In the genomic region with DNA sequence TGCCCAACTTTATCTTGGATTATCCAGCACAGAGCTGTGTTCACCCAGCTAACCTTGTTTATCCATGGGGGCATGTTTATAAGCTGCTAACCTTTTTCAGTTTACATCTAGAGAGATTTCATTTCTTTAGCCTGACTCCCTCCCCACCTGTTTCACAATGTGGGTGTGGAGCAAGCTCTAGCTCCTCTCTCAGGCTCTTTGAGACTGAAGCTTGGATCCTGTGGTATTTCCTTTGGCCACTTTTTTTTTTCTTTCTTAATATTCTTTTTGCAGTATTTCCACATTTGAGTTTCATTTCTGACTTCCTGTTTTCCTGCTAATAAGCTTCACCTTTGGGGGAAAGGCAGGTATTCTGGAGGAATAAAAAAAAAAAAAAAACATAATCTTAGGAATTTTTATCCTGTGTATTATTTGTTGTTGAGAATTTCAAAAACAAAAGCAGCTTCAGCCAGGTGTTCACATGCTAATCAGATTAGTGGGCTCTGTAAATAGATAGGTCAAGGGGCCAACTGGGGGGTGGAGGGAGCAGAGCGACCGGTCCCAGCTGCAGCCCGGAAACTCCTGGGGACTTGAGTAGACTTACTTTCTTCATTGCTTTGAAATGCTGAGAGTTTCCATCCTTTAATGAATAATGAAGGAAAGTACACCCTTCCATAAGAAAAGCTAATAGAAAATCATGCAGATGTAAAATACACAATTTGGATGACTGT, we compare ENCODE assay signal across 8 mouse cellular contexts. TPM values are rescaled to one million over a fixed set of nuclear protein-coding genes. Genes with fewer than 3 reads are reported as not detected.
A peak's percentile ranks its signal among the peaks of the same experiment; 100 is the strongest.
DNase-seq lines count a peak whose midpoint lies in the region; ATAC-seq and TF ChIP-seq lines count a peak whose summit lies in the region.

No protein-coding gene starts in this region.

- no peaks in the 10 kb centered on the region for H3K36me3 ChIP-seq in midbrain, embryonic 10.5 days
- no peaks in the 10 kb centered on the region for H3K36me3 ChIP-seq in midbrain, embryonic 11.5 days (ENCODE audit: control insufficient read depth, insufficient read depth, low read length)
- no peaks in the 10 kb centered on the region for H3K36me3 ChIP-seq in stomach, postnatal 0 days (ENCODE audit: control insufficient read depth, insufficient read depth, low read length)

- intact Hi-C loops in heart, postnatal 14 days (cut with DNase I), result loop anchor here (5.0 kb wide), 1 partner anchor 116 kb away; no protein-coding TSS in a partner anchor

- 5% methylated on average over 3 of the region's 3 CpGs for WGBS in midbrain, embryonic 10.5 days
- WGBS in midbrain, embryonic 11.5 days, result 9% methylated on average over 3 of the region's 3 CpGs
- 63% methylated on average over 3 of the region's 3 CpGs for WGBS in stomach, postnatal 0 days

- no peak overlapping the region for H3K9ac ChIP-seq in midbrain, embryonic 11.5 days (ENCODE audit: low read length)
- H3K9ac ChIP-seq in stomach, postnatal 0 days (ENCODE audit: low read length), result no peak overlapping the region

- peaks cover 43% of the 10 kb centered on the region for H3K27me3 ChIP-seq in midbrain, embryonic 10.5 days (ENCODE audit: low read depth, poor library complexity, severe bottlenecking)
- peaks cover 16% of the 10 kb centered on the region for H3K27me3 ChIP-seq in midbrain, embryonic 11.5 days (ENCODE audit: control insufficient read depth, insufficient read depth, low read length)
- H3K27me3 ChIP-seq in stomach, postnatal 0 days (ENCODE audit: control insufficient read depth, insufficient read depth, low read length), result no peaks in the 10 kb centered on the region

- TF ChIP-seq CTCF in stomach, postnatal 0 days (IDR thresholded peaks at IDR 0.05; ENCODE audit: low read depth), result no peak

- peaks cover 33% of the 10 kb centered on the region for H3K4me1 ChIP-seq in midbrain, embryonic 10.5 days
- H3K4me1 ChIP-seq in midbrain, embryonic 11.5 days (ENCODE audit: control insufficient read depth, insufficient read depth, low read length), result peaks cover 6% of the 10 kb centered on the region; the same call in 1 of the 2 replicates
- H3K4me1 ChIP-seq in stomach, postnatal 0 days (replicated peaks; ENCODE audit: control insufficient read depth, insufficient read depth), result no peaks in the 10 kb centered on the region; the same call in 1 of the 2 replicates

- ATAC-seq in midbrain, embryonic 11.5 days (ENCODE audit: low FRiP score), result no peak
- ATAC-seq in stomach, postnatal 0 days (ENCODE audit: low FRiP score, low TSS enrichment), result no peak
- no peak for ATAC-seq in CD4-positive, CD25-positive, alpha-beta regulatory T cell, adult 4 months

- DNase-seq in embryo, embryonic 11 days, result peak; percentile 18
- DNase-seq in embryo, embryonic 9.5 days (ENCODE audit: extremely low spot score), result no peak
- DNase-seq in midbrain, embryonic 10.5 days (ENCODE audit: low spot score), result no peak
- DNase-seq in midbrain, embryonic 11.5 days (ENCODE audit: low spot score, missing footprints), result no peak
- peak; percentile 26 for DNase-seq in lung, postnatal 25 days (ENCODE audit: low spot score)
- no peak for DNase-seq in stomach, postnatal 0 days (ENCODE audit: low spot score)
- DNase-seq in heart, postnatal 14 days, result no peak

- H3K27ac ChIP-seq in midbrain, embryonic 10.5 days (replicated peaks), result no peak overlapping the region
- no peak overlapping the region for H3K27ac ChIP-seq in midbrain, embryonic 11.5 days (ENCODE audit: low read depth, low read length)
- no peak overlapping the region for H3K27ac ChIP-seq in stomach, postnatal 0 days (replicated peaks)

- H3K4me3 ChIP-seq in midbrain, embryonic 10.5 days, result 0 out of 2 replicates have a peak overlapping the region, but pooled peaks have one; percentile 11
- H3K4me3 ChIP-seq in midbrain, embryonic 11.5 days (ENCODE audit: low read depth, low read length), result no peak overlapping the region
- peak overlapping the region; percentile 75 for H3K4me3 ChIP-seq in stomach, postnatal 0 days (ENCODE audit: low read depth, low read length)

- TF ChIP-seq EP300 in stomach, postnatal 0 days (optimal IDR thresholded peaks at IDR 0.05), result no peak

- H3K4me2 ChIP-seq in midbrain, embryonic 11.5 days, result no peak overlapping the region
- H3K4me2 ChIP-seq in stomach, postnatal 0 days (replicated peaks; ENCODE audit: low read depth), result peak overlapping the region; percentile 60

- H3K9me3 ChIP-seq in midbrain, embryonic 10.5 days (replicated peaks), result no peaks in the 10 kb centered on the region
- no peaks in the 10 kb centered on the region for H3K9me3 ChIP-seq in midbrain, embryonic 11.5 days (ENCODE audit: control insufficient read depth, low read length)
- no peaks in the 10 kb centered on the region for H3K9me3 ChIP-seq in stomach, postnatal 0 days (ENCODE audit: control insufficient read depth, low read length)

RNA-seq across cellular contexts. Expression of a gene that starts 3.5 kb away (rescaled TPM):
- polyA plus RNA-seq in midbrain, embryonic 10.5 days (2016; fragmentation: Nextera tagmentation; extraction: Ambion mirVana), result 5.9 and 7.2 TPM in 2 replicates
- polyA plus RNA-seq in midbrain, embryonic 11.5 days (2014; fragmentation: Nextera tagmentation; extraction: Ambion mirVana), result 4.8 and 5.0 TPM in 2 replicates
- polyA plus RNA-seq in stomach, postnatal 0 days (2015; fragmentation: Nextera tagmentation; extraction: Ambion mirVana), result 5.2 and 5.9 TPM in 2 replicates
- under 1 TPM in 1 of 2 experiments, not detected in 1; 0.27 TPM for polyA plus RNA-seq in CD4-positive, CD25-positive, alpha-beta regulatory T cell, adult 4 months (2017; shearing (Covaris generic))
- total RNA-seq in heart, postnatal 14 days (2021), result 1 to 10 TPM; 2.9 to 3.4 TPM

Comparison
In these comparisons a context has a peak if more than half of its experiments do, and no peak if none do; other contexts are left out.
1. DNase-seq: peak in embryo, embryonic 11 days (single experiment) and lung, postnatal 25 days (single experiment); none in embryo, embryonic 9.5 days (single experiment), midbrain, embryonic 10.5 days (single experiment), midbrain, embryonic 11.5 days (single experiment), stomach, postnatal 0 days (single experiment) and heart, postnatal 14 days (0 of 2).